Mouse (Mus musculus): ENCODE data around the gene Zfp579. TPM values are rescaled to one million over a fixed set of nuclear protein-coding genes. Genes with fewer than 3 reads are reported as not detected.

Gene Zfp579
- polyA plus RNA-seq (2011; ENCODE audit: insufficient read depth, insufficient read length, low read depth, missing spikeins), result 7.6 and 10.9 TPM in 2 replicates

- H3K9me3 ChIP-seq (replicated peaks; ENCODE audit: control insufficient read depth, insufficient read depth, low read length, poor library complexity, severe bottlenecking), result no peaks in the 10 kb centered on the region
- H3K9ac ChIP-seq (ENCODE audit: low read depth, poor library complexity, severe bottlenecking), result peak within 1 kb of the TSS; percentile 73
- H3K27ac ChIP-seq (ENCODE audit: insufficient read depth, low read length), result no peak within 1 kb of the TSS
- peak within 1 kb of the TSS; percentile 92 for H3K4me3 ChIP-seq (ENCODE audit: low read depth, low read length)
- no peaks in the 10 kb centered on the region; the same call in 1 of the 2 replicates for H3K27me3 ChIP-seq (ENCODE audit: control insufficient read depth, insufficient read depth, low read length, poor library complexity, severe bottlenecking)
- no peaks in the 10 kb centered on the region for H3K36me3 ChIP-seq (ENCODE audit: control insufficient read depth, insufficient read depth, low read length, poor library complexity, severe bottlenecking)
- no peaks in the 10 kb centered on the region for H3K4me1 ChIP-seq (ENCODE audit: control insufficient read depth, insufficient read depth, low read length)
- TF ChIP-seq EP300 (IDR thresholded peaks at IDR 0.05; ENCODE audit: insufficient read depth, low read depth, low read length) (0 out of 2 replicates have a peak, but pooled peaks have one; percentile 15), CTCF (IDR thresholded peaks at IDR 0.05; ENCODE audit: low read depth, low read length) (no peak), POLR2A (IDR thresholded peaks at IDR 0.05; ENCODE audit: insufficient read depth, low read length) (peak; percentile 13)
Observed at GRCm38 (mm10) chr7:4996003-4996895, at the start of gene Zfp579. Gene Zfp579, minus strand, starts transcription at chr7:4996158.

DNA sequence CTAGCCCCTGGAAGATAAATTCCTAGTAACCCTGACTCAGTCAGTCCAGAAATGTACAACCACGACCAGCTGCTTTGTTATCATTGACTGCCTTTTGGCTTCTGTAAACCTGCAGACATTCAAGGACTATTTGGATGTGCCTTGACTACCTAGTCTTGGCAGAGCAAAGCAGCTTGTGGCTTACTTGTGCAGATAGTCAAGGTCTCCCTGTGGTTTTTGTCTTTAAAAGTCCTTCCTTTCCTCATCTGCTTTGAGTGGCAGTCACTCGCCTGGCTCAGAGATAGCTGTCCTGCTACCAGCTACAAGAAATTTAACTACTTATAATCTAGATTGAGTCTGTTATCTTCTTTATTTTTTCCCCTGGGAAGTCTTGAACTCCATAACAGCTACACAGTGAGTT is 49.0 kb upstream of the Zfp579 start:
- Histone ChIP-seq H3K27me3 (ENCODE audit: control insufficient read depth, insufficient read depth, low read length, poor library complexity, severe bottlenecking) (no peaks in the 10 kb centered on the region), H3K9me3 (replicated peaks; ENCODE audit: control insufficient read depth, insufficient read depth, low read length, poor library complexity, severe bottlenecking) (no peaks in the 10 kb centered on the region), H3K36me3 (ENCODE audit: control insufficient read depth, insufficient read depth, low read length, poor library complexity, severe bottlenecking) (peaks cover 2% of the 10 kb centered on the region; the same call in 1 of the 2 replicates), H3K9ac (ENCODE audit: low read depth, poor library complexity, severe bottlenecking) (no peak overlapping the region), H3K4me3 (ENCODE audit: low read depth, low read length) (no peak overlapping the region), H3K27ac (ENCODE audit: insufficient read depth, low read length) (no peak overlapping the region), H3K4me1 (ENCODE audit: control insufficient read depth, insufficient read depth, low read length) (no peaks in the 10 kb centered on the region)
- TF ChIP-seq CTCF (IDR thresholded peaks at IDR 0.05; ENCODE audit: low read depth, low read length) (no peak), EP300 (IDR thresholded peaks at IDR 0.05; ENCODE audit: insufficient read depth, low read depth, low read length) (no peak), POLR2A (IDR thresholded peaks at IDR 0.05; ENCODE audit: insufficient read depth, low read length) (no peak)

- Histone ChIP-seq H3K27ac (ENCODE audit: insufficient read depth, low read length) (peak overlapping the region; percentile 56; the same call in 1 of the 2 replicates), H3K9me3 (replicated peaks; ENCODE audit: control insufficient read depth, insufficient read depth, low read length, poor library complexity, severe bottlenecking) (no peaks in the 10 kb centered on the region), H3K4me1 (ENCODE audit: control insufficient read depth, insufficient read depth, low read length) (no peaks in the 10 kb centered on the region), H3K27me3 (ENCODE audit: control insufficient read depth, insufficient read depth, low read length, poor library complexity, severe bottlenecking) (no peaks in the 10 kb centered on the region), H3K36me3 (ENCODE audit: control insufficient read depth, insufficient read depth, low read length, poor library complexity, severe bottlenecking) (peaks cover 2% of the 10 kb centered on the region; the same call in 1 of the 2 replicates), H3K4me3 (ENCODE audit: low read depth, low read length) (peak overlapping the region; percentile 99; the same call in 1 of the 2 replicates), H3K9ac (ENCODE audit: low read depth, poor library complexity, severe bottlenecking) (peak overlapping the region; percentile 74)
- TF ChIP-seq EP300 (IDR thresholded peaks at IDR 0.05; ENCODE audit: insufficient read depth, low read depth, low read length) (no peak), CTCF (IDR thresholded peaks at IDR 0.05; ENCODE audit: low read depth, low read length) (no peak), POLR2A (IDR thresholded peaks at IDR 0.05; ENCODE audit: insufficient read depth, low read length) (no peak)
Observed at GRCm38 (mm10) chr7:5038940-5039339, 43.0 kb upstream of the Zfp579 start.

DNA sequence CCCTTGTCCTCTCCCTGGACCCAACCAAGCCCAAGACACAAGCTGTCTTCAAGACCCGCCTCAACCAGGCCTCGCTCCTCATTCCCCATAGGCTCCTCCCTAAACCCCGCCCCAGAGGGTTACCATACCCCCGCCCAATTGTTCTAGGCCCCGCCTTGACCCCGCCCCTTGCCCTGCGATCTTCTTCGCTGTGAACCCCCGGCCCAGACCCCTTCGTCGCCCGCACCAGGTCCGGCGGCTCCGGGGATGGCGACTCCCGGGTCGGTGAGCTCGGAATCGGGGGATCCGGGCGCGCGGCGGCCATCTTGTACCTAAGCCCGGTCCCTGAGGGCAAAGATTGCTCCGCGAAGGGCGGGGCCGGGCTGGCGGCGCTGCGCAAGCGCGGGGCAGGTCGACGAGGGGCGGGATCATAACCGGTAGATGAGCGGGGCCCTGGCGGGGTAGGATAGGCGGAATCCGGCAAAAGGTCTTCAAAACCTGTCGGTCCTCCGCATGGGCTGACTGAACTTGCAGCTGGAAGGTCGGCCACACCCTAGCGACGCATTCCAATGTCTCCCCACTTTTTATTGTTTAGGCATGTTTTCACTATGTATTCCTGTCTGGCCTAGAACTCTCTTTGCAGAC is 42.3 kb upstream of the Zfp579 start, which contains the start of gene Zfp784:
Zfp784 (minus strand) TSS at position 338 of the 624 bp plus-strand sequence.
- no peaks in the 10 kb centered on the region for H3K4me1 ChIP-seq (ENCODE audit: control insufficient read depth, insufficient read depth, low read length)
- H3K4me3 ChIP-seq (ENCODE audit: low read depth, low read length), result peak within 1 kb of the TSS; percentile 99

GRCm38 (mm10) chr7:5037467-5037866 is 41.5 kb upstream of the Zfp579 start:
- peaks cover 2% of the 10 kb centered on the region; the same call in 1 of the 2 replicates for H3K36me3 ChIP-seq (ENCODE audit: control insufficient read depth, insufficient read depth, low read length, poor library complexity, severe bottlenecking)
- H3K27me3 ChIP-seq (ENCODE audit: control insufficient read depth, insufficient read depth, low read length, poor library complexity, severe bottlenecking), result no peaks in the 10 kb centered on the region
- no peak overlapping the region for H3K27ac ChIP-seq (ENCODE audit: insufficient read depth, low read length)
- no peaks in the 10 kb centered on the region for H3K9me3 ChIP-seq (replicated peaks; ENCODE audit: control insufficient read depth, insufficient read depth, low read length, poor library complexity, severe bottlenecking)
- H3K4me1 ChIP-seq (ENCODE audit: control insufficient read depth, insufficient read depth, low read length), result no peaks in the 10 kb centered on the region
- TF ChIP-seq CTCF (IDR thresholded peaks at IDR 0.05; ENCODE audit: low read depth, low read length) (no peak), POLR2A (IDR thresholded peaks at IDR 0.05; ENCODE audit: insufficient read depth, low read length) (no peak), EP300 (IDR thresholded peaks at IDR 0.05; ENCODE audit: insufficient read depth, low read depth, low read length) (no peak)
- no peak overlapping the region for H3K4me3 ChIP-seq (ENCODE audit: low read depth, low read length)
- no peak overlapping the region for H3K9ac ChIP-seq (ENCODE audit: low read depth, poor library complexity, severe bottlenecking)

More for the DNA sequence above, 42.3 kb upstream of the Zfp579 start, which contains the start of gene Zfp784:
- H3K9ac ChIP-seq (ENCODE audit: low read depth, poor library complexity, severe bottlenecking), result peak within 1 kb of the TSS; percentile 74
- peaks cover 2% of the 10 kb centered on the region; the same call in 1 of the 2 replicates for H3K36me3 ChIP-seq (ENCODE audit: control insufficient read depth, insufficient read depth, low read length, poor library complexity, severe bottlenecking)
- H3K9me3 ChIP-seq (replicated peaks; ENCODE audit: control insufficient read depth, insufficient read depth, low read length, poor library complexity, severe bottlenecking), result no peaks in the 10 kb centered on the region
- TF ChIP-seq POLR2A (IDR thresholded peaks at IDR 0.05; ENCODE audit: insufficient read depth, low read length) (no peak), EP300 (IDR thresholded peaks at IDR 0.05; ENCODE audit: insufficient read depth, low read depth, low read length) (no peak), CTCF (IDR thresholded peaks at IDR 0.05; ENCODE audit: low read depth, low read length) (no peak)
- peak within 1 kb of the TSS; percentile 56 for H3K27ac ChIP-seq (ENCODE audit: insufficient read depth, low read length)
- no peaks in the 10 kb centered on the region for H3K27me3 ChIP-seq (ENCODE audit: control insufficient read depth, insufficient read depth, low read length, poor library complexity, severe bottlenecking)

All from ES-Bruce4 (cell line).